Mouse (Mus musculus): ENCODE measurements around the gene Muc13. TPM values are rescaled to one million over a fixed set of nuclear protein-coding genes. Genes with fewer than 3 reads are reported as not detected.

Muc13 gene
- polyA plus RNA-seq, 1 experiment from 2014 or later, result 0.07 TPM

GRCm38 (mm10) chr16:33756396-33756795 is 37.4 kb upstream of the Muc13 start:
- Histone ChIP-seq H3K9ac (replicated peaks) (no peak overlapping the region), H3K4me2 (replicated peaks) (no peak overlapping the region), H3K27me3 (no peaks in the 10 kb centered on the region), H3K4me3 (replicated peaks) (no peak overlapping the region), H3K9me3 (no peaks in the 10 kb centered on the region), H3K36me3 (peaks cover 33% of the 10 kb centered on the region), H3K4me1 (replicated peaks) (peaks cover 4% of the 10 kb centered on the region; the same call in 1 of the 2 replicates), H3K27ac (no peak overlapping the region)
- WGBS, result 53% methylated on average over 6 of the region's 6 CpGs
- ATAC-seq, result no peak

GRCm38 (mm10) chr16:33759207-33759606 is 34.6 kb upstream of the Muc13 start:
- 93% methylated on average over 7 of the region's 7 CpGs for WGBS
- peaks cover 21% of the 10 kb centered on the region for H3K36me3 ChIP-seq

GRCm38 (mm10) chr16:33760542-33760941 is 33.3 kb upstream of the Muc13 start:
- Histone ChIP-seq H3K36me3 (peaks cover 12% of the 10 kb centered on the region; the same call in 1 of the 2 replicates), H3K4me2 (replicated peaks) (peak overlapping the region; percentile 2; the same call in 1 of the 2 replicates), H3K9ac (replicated peaks) (no peak overlapping the region), H3K27me3 (no peaks in the 10 kb centered on the region), H3K4me1 (replicated peaks) (peaks cover 31% of the 10 kb centered on the region), H3K4me3 (replicated peaks) (no peak overlapping the region), H3K27ac (no peak overlapping the region), H3K9me3 (no peaks in the 10 kb centered on the region)
- WGBS, result 26% methylated on average over 5 of the region's 5 CpGs
- no peak for ATAC-seq

More at GRCm38 (mm10) chr16:33759207-33759606, 34.6 kb upstream of the Muc13 start:
- Histone ChIP-seq H3K4me3 (replicated peaks) (no peak overlapping the region), H3K9ac (replicated peaks) (no peak overlapping the region), H3K27me3 (no peaks in the 10 kb centered on the region), H3K4me2 (replicated peaks) (no peak overlapping the region), H3K9me3 (no peaks in the 10 kb centered on the region), H3K4me1 (replicated peaks) (peaks cover 20% of the 10 kb centered on the region), H3K27ac (no peak overlapping the region)
- no peak for ATAC-seq

GRCm38 (mm10) chr16:33760996-33761395 is 32.8 kb upstream of the Muc13 start:
- Histone ChIP-seq H3K4me3 (replicated peaks) (no peak overlapping the region), H3K27me3 (no peaks in the 10 kb centered on the region), H3K4me1 (replicated peaks) (peaks cover 31% of the 10 kb centered on the region), H3K36me3 (peaks cover 8% of the 10 kb centered on the region; the same call in 1 of the 2 replicates), H3K27ac (no peak overlapping the region), H3K4me2 (replicated peaks) (0 out of 2 replicates have a peak overlapping the region, but pooled peaks have one; percentile 2), H3K9me3 (no peaks in the 10 kb centered on the region), H3K9ac (replicated peaks) (no peak overlapping the region)
- WGBS, result 42% methylated on average over 11 of the region's 11 CpGs
- no peak for ATAC-seq

GRCm38 (mm10) chr16:33764501-33765193 is 29.2 kb upstream of the Muc13 start:
- peaks cover 13% of the 10 kb centered on the region for H3K36me3 ChIP-seq
- H3K27me3 ChIP-seq, result no peaks in the 10 kb centered on the region
- peak; percentile 89 for ATAC-seq
- H3K4me3 ChIP-seq (replicated peaks), result no peak overlapping the region
- WGBS, result 10% methylated on average over 12 of the region's 12 CpGs
- H3K4me1 ChIP-seq (replicated peaks), result peaks cover 31% of the 10 kb centered on the region
- no peaks in the 10 kb centered on the region for H3K9me3 ChIP-seq
- H3K27ac ChIP-seq, result peak overlapping the region; percentile 77
- H3K9ac ChIP-seq (replicated peaks), result no peak overlapping the region; the same call in 1 of the 2 replicates
- H3K4me2 ChIP-seq (replicated peaks), result peak overlapping the region; percentile 38

- Histone ChIP-seq H3K27me3 (no peaks in the 10 kb centered on the region), H3K4me2 (replicated peaks) (no peak overlapping the region), H3K9me3 (no peaks in the 10 kb centered on the region), H3K4me1 (replicated peaks) (peaks cover 31% of the 10 kb centered on the region), H3K36me3 (peaks cover 13% of the 10 kb centered on the region), H3K4me3 (replicated peaks) (no peak overlapping the region), H3K9ac (replicated peaks) (no peak overlapping the region), H3K27ac (peak overlapping the region; percentile 77)
- ATAC-seq, result no peak
- WGBS, result 95% methylated on average over 2 of the region's 2 CpGs
Observed at GRCm38 (mm10) chr16:33765477-33765876, 28.4 kb upstream of the Muc13 start.

GRCm38 (mm10) chr16:33766309-33766708 is 27.5 kb upstream of the Muc13 start:
- 88% methylated on average over 12 of the region's 12 CpGs for WGBS
- Histone ChIP-seq H3K27ac (no peak overlapping the region), H3K9me3 (no peaks in the 10 kb centered on the region), H3K4me1 (replicated peaks) (peaks cover 28% of the 10 kb centered on the region), H3K36me3 (peaks cover 13% of the 10 kb centered on the region), H3K27me3 (no peaks in the 10 kb centered on the region), H3K4me2 (replicated peaks) (no peak overlapping the region), H3K9ac (replicated peaks) (no peak overlapping the region), H3K4me3 (replicated peaks) (no peak overlapping the region)
- ATAC-seq, result no peak

GRCm38 (mm10) chr16:33766757-33767156 is 27.1 kb upstream of the Muc13 start:
- ATAC-seq, result no peak
- H3K4me1 ChIP-seq (replicated peaks), result peaks cover 28% of the 10 kb centered on the region
- H3K27me3 ChIP-seq, result no peaks in the 10 kb centered on the region
- H3K4me2 ChIP-seq (replicated peaks), result no peak overlapping the region
- no peaks in the 10 kb centered on the region for H3K9me3 ChIP-seq
- no peak overlapping the region for H3K27ac ChIP-seq
- H3K4me3 ChIP-seq (replicated peaks), result no peak overlapping the region
- H3K36me3 ChIP-seq, result peaks cover 13% of the 10 kb centered on the region
- 78% methylated on average over 15 of the region's 15 CpGs for WGBS
- H3K9ac ChIP-seq (replicated peaks), result no peak overlapping the region

- no peak overlapping the region for H3K4me3 ChIP-seq (replicated peaks)
- peaks cover 13% of the 10 kb centered on the region for H3K36me3 ChIP-seq
- H3K27me3 ChIP-seq, result no peaks in the 10 kb centered on the region
- 88% methylated on average over 3 of the region's 3 CpGs for WGBS
- no peaks in the 10 kb centered on the region for H3K9me3 ChIP-seq
- H3K9ac ChIP-seq (replicated peaks), result no peak overlapping the region
- H3K27ac ChIP-seq, result no peak overlapping the region
- H3K4me1 ChIP-seq (replicated peaks), result peaks cover 16% of the 10 kb centered on the region
- H3K4me2 ChIP-seq (replicated peaks), result no peak overlapping the region
- ATAC-seq, result no peak
Observed at GRCm38 (mm10) chr16:33768491-33769278, 25.2 kb upstream of the Muc13 start.

- peaks cover 13% of the 10 kb centered on the region for H3K36me3 ChIP-seq
- no peaks in the 10 kb centered on the region for H3K27me3 ChIP-seq
- no peak overlapping the region for H3K4me2 ChIP-seq (replicated peaks)
- no peaks in the 10 kb centered on the region for H3K9me3 ChIP-seq
- H3K4me3 ChIP-seq (replicated peaks), result no peak overlapping the region
- peaks cover 5% of the 10 kb centered on the region for H3K4me1 ChIP-seq (replicated peaks)
- no peak for ATAC-seq
- H3K27ac ChIP-seq, result no peak overlapping the region
- no peak overlapping the region for H3K9ac ChIP-seq (replicated peaks)
- 95% methylated on average over 7 of the region's 7 CpGs for WGBS
Observed at GRCm38 (mm10) chr16:33769848-33770247, 24.0 kb upstream of the Muc13 start.

GRCm38 (mm10) chr16:33770778-33771454 is 22.9 kb upstream of the Muc13 start:
- H3K27ac ChIP-seq, result no peak overlapping the region
- H3K9me3 ChIP-seq, result no peaks in the 10 kb centered on the region
- H3K4me1 ChIP-seq (replicated peaks), result no peaks in the 10 kb centered on the region
- ATAC-seq, result no peak
- no peak overlapping the region for H3K4me2 ChIP-seq (replicated peaks)
- H3K9ac ChIP-seq (replicated peaks), result no peak overlapping the region
- WGBS, result 94% methylated on average over 4 of the region's 4 CpGs
- H3K27me3 ChIP-seq, result no peaks in the 10 kb centered on the region
- peaks cover 13% of the 10 kb centered on the region for H3K36me3 ChIP-seq
- H3K4me3 ChIP-seq (replicated peaks), result no peak overlapping the region

GRCm38 (mm10) chr16:33772809-33773208 is 21.0 kb upstream of the Muc13 start:
- Histone ChIP-seq H3K27me3 (no peaks in the 10 kb centered on the region), H3K36me3 (0 out of 2 replicates have a peak, but pooled peaks cover under 1% of the 10 kb centered on the region), H3K4me1 (replicated peaks) (no peaks in the 10 kb centered on the region), H3K4me2 (replicated peaks) (no peak overlapping the region), H3K27ac (no peak overlapping the region), H3K9me3 (no peaks in the 10 kb centered on the region), H3K4me3 (replicated peaks) (no peak overlapping the region), H3K9ac (replicated peaks) (no peak overlapping the region)
- WGBS, result 94% methylated on average over 5 of the region's 5 CpGs
- no peak for ATAC-seq
